Mouse (Mus musculus) midbrain, embryonic 12.5 days (tissue): ENCODE measurements around the gene Npepps. TPM values are rescaled to one million over a fixed set of nuclear protein-coding genes. Genes with fewer than 3 reads are reported as not detected.
A peak's percentile ranks its signal among the peaks of the same experiment; 100 is the strongest.
"Not testable (repeated sequence)": the region's sequence is repeated elsewhere in the genome, so short reads cannot be mapped to it uniquely, and the experiment has no call there.

Experiments
- ATAC-seq: fragments of 200-750 bp; cut with Nextera tagmentation; 2 replicates; pipeline ENCODE4 v1.8.0; 2017; ENCODE audit warnings: low read depth, moderate TSS enrichment, moderate library complexity; ENCODE audit not compliant: low FRiP score
- H3K27ac ChIP-seq: fragments of 300-500 bp; sonication (generic); replicated peaks from 2 replicates; pipeline ENCODE4 v1.5.1; 2016; ENCODE audit warnings: mild to moderate bottlenecking
- H3K27me3 ChIP-seq: fragments of 300-500 bp; sonication (generic); 2 replicates; pipeline ENCODE4 v1.6.1; 2016; ENCODE audit warnings: mild to moderate bottlenecking
- H3K36me3 ChIP-seq: fragments of 300-500 bp; sonication (generic); 2 replicates; pipeline ENCODE4 v1.6.1; 2016
- H3K4me1 ChIP-seq: fragments of 300-500 bp; sonication (generic); 2 replicates; pipeline ENCODE4 v1.6.1; 2016
- H3K4me2 ChIP-seq: fragments of 300-500 bp; sonication (generic); replicated peaks from 2 replicates; pipeline ENCODE4 v1.6.1; 2016; ENCODE audit warnings: mild to moderate bottlenecking, moderate library complexity
- H3K4me3 ChIP-seq: fragments of 300-500 bp; sonication (generic); 2 replicates; pipeline ENCODE4 v1.5.1; 2016; ENCODE audit warnings: mild to moderate bottlenecking
- H3K9ac ChIP-seq: fragments of 300-500 bp; sonication (generic); replicated peaks from 2 replicates; pipeline ENCODE4 v1.6.1; 2016; ENCODE audit warnings: mild to moderate bottlenecking, moderate library complexity
- H3K9me3 ChIP-seq: fragments of 300-500 bp; sonication (generic); 2 replicates; pipeline ENCODE4 v1.6.1; 2016; ENCODE audit warnings: mild to moderate bottlenecking
- WGBS: fragments of 180-500 bp; shearing (Covaris S2); methylation state at CpG from one replicate; pipeline ENCODE4 v1.1.7; 2016; 5-methylcytosine and 5-hydroxymethylcytosine counted together
- polyA plus RNA-seq: library from polyadenylated mRNA; unstranded; fragments of >200 nt; fragmentation: Nextera tagmentation; extraction: Ambion mirVana; gene quantifications from 2 replicates; pipeline ENCODE4 v1.2.1, GENCODE M21; 2016

Npepps gene
- polyA plus RNA-seq, 1 experiment from 2014 or later = 134 TPM

DNA sequence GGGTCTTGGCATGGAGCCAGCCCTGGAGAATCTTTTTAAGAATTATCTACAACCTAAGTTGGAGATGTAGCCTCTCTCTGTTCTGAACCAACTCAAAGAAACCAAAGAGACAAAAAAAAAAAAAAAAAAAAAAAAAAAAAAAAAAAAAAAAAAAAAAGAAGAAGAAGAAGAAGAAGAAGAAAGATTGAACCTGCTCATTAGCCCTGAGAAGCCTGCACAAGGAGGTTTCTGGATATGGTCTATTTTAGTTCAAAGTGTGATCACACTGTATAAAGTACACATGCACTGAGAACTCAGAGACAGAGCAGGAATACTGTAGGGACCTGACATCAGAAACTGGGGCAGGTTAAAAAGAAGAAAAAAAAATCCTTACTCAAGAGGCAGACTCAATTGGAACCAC is 7.2 kb upstream of the Npepps start:
- peaks cover 10% of the 10 kb centered on the region for H3K4me1 ChIP-seq
- no peak overlapping the region for H3K4me3 ChIP-seq
- H3K4me2 ChIP-seq = no peak overlapping the region
- no peaks in the 10 kb centered on the region for H3K9me3 ChIP-seq
- no peak overlapping the region for H3K9ac ChIP-seq
- H3K27ac ChIP-seq = no peak overlapping the region
- H3K27me3 ChIP-seq = no peaks in the 10 kb centered on the region
- no peaks in the 10 kb centered on the region for H3K36me3 ChIP-seq
- ATAC-seq = no peak

DNA sequence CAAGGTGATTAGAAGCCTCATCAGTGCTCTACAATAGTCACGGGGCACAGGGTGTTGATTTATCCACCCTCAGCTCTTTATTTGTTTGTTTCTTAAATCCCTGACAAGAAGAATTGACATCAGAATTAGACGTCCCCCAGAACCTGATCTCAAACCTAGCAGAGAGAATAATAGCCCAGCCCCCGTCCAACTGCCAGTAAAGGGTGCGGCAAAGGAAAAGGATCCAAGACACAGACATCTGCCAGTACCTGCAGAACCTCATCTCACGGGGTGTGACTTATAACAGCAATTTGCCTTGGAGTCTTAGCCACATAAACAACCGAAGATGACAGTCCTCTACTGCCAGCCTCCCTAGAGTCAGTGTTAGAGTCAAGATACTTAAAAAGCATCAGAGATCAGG is 6.5 kb upstream of the Npepps start:
- Histone ChIP-seq H3K9me3 (no peaks in the 10 kb centered on the region), H3K4me1 (peaks cover 10% of the 10 kb centered on the region), H3K36me3 (no peaks in the 10 kb centered on the region), H3K9ac (no peak overlapping the region), H3K27me3 (no peaks in the 10 kb centered on the region), H3K27ac (no peak overlapping the region), H3K4me3 (no peak overlapping the region), H3K4me2 (no peak overlapping the region)
- no peak for ATAC-seq
- 39% methylated on average over 6 of the region's 6 CpGs for WGBS

DNA sequence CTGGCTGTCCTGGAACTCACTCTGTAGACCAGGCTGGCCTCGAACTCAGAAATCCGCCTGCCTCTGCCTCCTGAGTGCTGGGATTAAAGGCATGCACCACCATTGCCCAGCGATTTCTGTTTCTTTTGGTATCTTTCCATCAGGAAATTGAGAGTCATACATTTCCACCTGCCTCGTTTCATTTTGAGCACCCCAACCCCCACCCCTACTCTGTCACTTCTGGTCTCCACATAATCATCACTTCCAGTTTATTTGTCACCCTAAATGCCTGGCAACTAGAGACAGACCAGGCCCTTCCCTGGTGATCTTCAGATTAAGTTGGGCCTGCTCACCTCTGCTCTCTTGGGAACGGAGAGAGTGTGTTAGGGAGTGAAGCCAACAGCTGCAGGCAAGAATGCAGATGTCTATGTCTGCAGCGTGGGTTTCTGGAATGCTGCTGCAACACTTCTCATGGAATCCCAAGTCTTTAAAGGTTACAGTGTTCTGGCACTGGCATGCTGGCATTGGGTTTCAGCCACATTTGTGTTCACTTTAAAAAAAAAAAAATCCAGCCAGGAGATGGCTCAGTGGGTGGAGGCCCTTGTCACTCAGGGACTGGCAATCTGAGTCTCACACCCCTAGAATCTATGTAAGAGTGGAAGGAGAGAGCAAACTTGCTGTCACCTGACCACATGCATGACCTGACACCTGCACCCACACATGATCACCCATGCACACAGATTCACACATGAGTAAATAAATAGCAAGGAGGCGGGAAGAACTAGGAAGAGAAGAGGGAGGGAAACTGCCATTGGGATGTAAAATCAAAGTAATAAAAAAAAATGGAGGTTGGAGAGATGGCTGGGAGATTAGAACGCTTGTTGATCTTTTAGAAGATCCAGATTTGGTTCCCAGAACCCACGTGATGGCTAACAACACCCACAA is 5.7 kb upstream of the Npepps start:
- H3K27ac ChIP-seq = no peak overlapping the region
- ATAC-seq = no peak
- H3K27me3 ChIP-seq = no peaks in the 10 kb centered on the region
- H3K4me2 ChIP-seq = no peak overlapping the region
- no peaks in the 10 kb centered on the region for H3K9me3 ChIP-seq
- no peaks in the 10 kb centered on the region for H3K36me3 ChIP-seq
- 76% methylated on average over 9 of the region's 9 CpGs for WGBS
- H3K9ac ChIP-seq = no peak overlapping the region
- peaks cover 10% of the 10 kb centered on the region for H3K4me1 ChIP-seq
- no peak overlapping the region for H3K4me3 ChIP-seq

DNA sequence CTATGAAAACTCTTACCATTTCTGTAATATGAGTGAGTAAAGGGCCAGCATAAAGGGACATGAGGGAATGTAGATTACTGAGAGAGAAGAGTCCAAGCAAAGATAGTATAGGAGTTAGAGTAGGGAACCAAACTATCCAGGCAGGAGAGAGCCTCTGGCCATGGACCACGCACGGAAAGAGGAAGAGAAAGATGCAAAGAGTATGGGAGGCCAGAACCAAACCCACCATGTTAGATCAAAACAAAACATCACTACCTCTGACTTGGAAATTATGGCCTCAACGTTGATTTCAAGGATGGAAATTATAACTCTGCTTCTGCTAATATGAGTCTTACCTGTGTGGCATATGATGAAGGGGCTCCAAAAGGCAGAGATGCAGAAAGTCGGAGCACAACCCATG is 4.4 kb upstream of the Npepps start:
- peaks cover 7% of the 10 kb centered on the region for H3K4me1 ChIP-seq
- no peaks in the 10 kb centered on the region for H3K36me3 ChIP-seq
- WGBS = 75% methylated on average over 4 of the region's 4 CpGs
- H3K9me3 ChIP-seq = no peaks in the 10 kb centered on the region
- H3K4me2 ChIP-seq = no peak overlapping the region
- ATAC-seq = no peak
- H3K9ac ChIP-seq = no peak overlapping the region
- no peak overlapping the region for H3K27ac ChIP-seq
- H3K4me3 ChIP-seq = no peak overlapping the region
- no peaks in the 10 kb centered on the region for H3K27me3 ChIP-seq

DNA sequence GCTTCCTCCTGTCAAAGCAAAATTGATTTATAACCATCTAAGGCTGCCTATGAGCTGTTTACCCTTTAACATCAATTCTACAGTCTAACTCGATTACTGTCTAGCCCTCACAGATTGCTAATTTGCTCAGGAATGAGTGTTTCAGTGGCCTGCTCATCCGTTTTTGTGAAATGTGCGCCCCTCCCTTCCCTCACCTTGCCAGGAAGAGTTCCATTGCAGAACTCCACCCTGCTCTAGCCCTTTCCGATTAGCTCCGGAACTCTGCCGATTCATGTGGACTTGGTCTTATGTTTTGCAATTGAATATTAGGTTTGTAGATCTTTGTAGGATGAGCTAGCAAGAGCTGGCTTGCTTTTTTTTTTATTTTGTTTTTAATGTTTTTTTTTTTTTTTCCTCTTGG is 1.7 kb upstream of the Npepps start:
- WGBS = 93% methylated on average over 6 of the region's 6 CpGs

DNA sequence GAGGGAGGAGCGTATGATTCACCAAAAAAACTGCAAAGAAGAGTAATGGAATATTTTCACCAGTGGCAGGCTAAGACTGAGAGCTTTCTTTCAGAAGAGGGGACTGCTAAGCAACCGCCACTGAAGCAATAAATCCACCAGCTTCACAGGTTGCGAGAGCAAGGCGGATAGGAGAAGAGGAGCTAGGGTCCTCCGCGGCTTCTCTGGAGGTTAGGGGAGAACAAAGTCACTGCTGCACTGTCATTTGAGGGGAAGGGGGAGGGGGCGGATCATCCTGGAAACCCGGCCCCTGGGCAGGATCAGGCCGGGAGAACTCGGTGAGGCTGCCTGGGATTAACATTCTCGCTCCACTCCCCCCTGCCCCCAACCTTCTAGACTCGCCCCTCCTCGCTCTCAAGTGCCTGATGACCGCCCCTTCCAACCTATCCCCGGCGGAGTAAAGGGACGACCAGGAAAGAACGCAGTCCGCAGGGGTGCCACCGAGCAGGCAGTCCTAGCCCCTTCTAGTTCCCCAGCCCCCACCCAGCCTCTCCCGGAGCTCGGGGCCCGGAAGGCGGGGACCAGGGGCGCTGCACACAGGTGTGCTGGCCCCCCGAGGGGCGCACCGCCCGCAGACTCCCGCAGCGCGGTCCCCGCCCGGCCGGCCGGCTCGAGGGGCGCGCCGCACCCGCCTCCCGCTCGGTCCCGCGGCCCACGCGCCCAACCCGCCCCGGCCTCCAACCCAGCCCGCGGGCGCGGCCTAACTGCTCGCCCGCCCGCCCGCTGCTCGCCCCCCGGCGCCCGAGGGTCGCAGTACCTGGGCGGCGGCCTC is 828 bp downstream of the Npepps start:
- ATAC-seq = peak; percentile 89
- H3K36me3 ChIP-seq = no peaks in the 10 kb centered on the region
- H3K27me3 ChIP-seq = no peaks in the 10 kb centered on the region
- 0 out of 2 replicates have a peak, but pooled peaks cover under 1% of the 10 kb centered on the region for H3K9me3 ChIP-seq
- peak overlapping the region; percentile 97 for H3K9ac ChIP-seq
- H3K4me1 ChIP-seq = peaks cover 20% of the 10 kb centered on the region
- peak overlapping the region; percentile 66 for H3K4me2 ChIP-seq
- 1% methylated on average over 44 of the region's 64 CpGs for WGBS
- peak overlapping the region; percentile 99 for H3K27ac ChIP-seq
- peak overlapping the region; percentile 96 for H3K4me3 ChIP-seq

More for the DNA sequence above, 1.7 kb upstream of the Npepps start:
- H3K27me3 ChIP-seq = no peaks in the 10 kb centered on the region
- H3K27ac ChIP-seq = no peak overlapping the region
- H3K9me3 ChIP-seq = no peaks in the 10 kb centered on the region
- no peak overlapping the region for H3K9ac ChIP-seq
- no peak overlapping the region for H3K4me3 ChIP-seq
- H3K4me1 ChIP-seq = peaks cover 14% of the 10 kb centered on the region
- no peak for ATAC-seq
- H3K36me3 ChIP-seq = no peaks in the 10 kb centered on the region
- H3K4me2 ChIP-seq = no peak overlapping the region

DNA sequence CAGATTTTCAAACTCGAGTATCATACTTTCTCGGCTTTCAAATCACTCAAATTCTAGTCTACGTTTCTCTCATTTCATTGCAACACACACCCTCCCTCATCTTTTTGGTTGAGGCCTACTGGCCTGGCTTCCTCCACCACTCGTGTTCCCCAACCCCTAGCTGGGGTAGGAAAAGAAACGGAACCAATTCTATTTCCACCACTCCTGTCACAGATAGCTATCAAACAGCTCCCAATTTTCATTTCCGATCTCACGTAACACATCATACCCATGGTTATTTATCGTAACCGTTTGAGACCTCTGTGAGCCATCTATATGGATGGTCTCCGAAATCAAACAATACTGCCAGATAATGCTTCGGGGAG is 1.4 kb downstream of the Npepps start:
- ATAC-seq = no peak
- no peaks in the 10 kb centered on the region for H3K36me3 ChIP-seq

DNA sequence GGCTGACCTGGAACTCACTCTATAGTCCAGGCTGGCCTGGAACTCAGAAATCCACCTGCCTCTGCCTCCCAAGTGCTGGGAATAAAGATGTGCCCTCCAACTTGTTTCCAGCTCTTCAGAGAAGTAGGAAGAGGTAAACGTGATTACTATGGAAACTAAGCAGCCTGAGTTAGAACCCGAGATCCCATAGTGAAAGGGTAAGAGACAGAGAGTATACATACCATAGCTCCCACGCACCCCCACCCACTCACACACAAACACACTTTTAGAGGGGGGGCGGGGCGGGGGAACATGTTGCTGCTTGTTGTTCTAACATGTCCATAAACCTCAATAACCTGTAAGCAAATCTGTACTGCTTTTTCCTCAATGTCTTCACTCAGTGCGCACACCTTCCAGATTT is 2.0 kb downstream of the Npepps start:
- no peak for ATAC-seq
- Histone ChIP-seq H3K27ac (no peak overlapping the region; the same call in 1 of the 2 replicates), H3K4me1 (peaks cover 20% of the 10 kb centered on the region), H3K9ac (peak overlapping the region; percentile 97), H3K4me3 (peak overlapping the region; percentile 96), H3K36me3 (no peaks in the 10 kb centered on the region), H3K4me2 (peak overlapping the region; percentile 66), H3K9me3 (0 out of 2 replicates have a peak, but pooled peaks cover 4% of the 10 kb centered on the region), H3K27me3 (no peaks in the 10 kb centered on the region)
- WGBS = 80% methylated on average over 6 of the region's 6 CpGs

More for the DNA sequence above, 1.4 kb downstream of the Npepps start:
- Histone ChIP-seq H3K4me1 (peaks cover 20% of the 10 kb centered on the region), H3K4me3 (peak overlapping the region; percentile 96), H3K9me3 (0 out of 2 replicates have a peak, but pooled peaks cover 4% of the 10 kb centered on the region), H3K27me3 (no peaks in the 10 kb centered on the region), H3K27ac (peak overlapping the region; percentile 99), H3K9ac (peak overlapping the region; percentile 97), H3K4me2 (peak overlapping the region; percentile 66)
- WGBS = 23% methylated on average over 11 of the region's 11 CpGs

DNA sequence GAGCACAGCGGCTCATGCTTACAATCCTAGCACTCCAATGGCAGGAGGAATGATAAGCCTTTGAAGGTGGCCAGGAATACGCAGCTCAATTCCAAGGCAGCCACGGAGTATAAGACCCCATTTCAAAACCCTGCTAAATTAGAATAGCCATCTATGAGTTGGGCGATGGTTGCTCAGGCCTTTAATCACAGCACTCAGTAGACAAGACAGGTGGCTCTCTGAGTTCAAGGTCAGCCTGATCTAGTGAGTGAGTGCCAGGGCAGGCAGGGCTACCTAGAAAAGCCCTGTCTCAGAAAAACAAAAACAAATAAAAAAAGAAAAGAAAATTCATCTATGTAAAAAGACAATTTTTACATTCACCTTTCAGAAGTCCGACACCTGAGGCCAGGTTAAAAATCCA is 3.3 kb downstream of the Npepps start:
- Histone ChIP-seq H3K9me3 (0 out of 2 replicates have a peak, but pooled peaks cover 4% of the 10 kb centered on the region), H3K4me3 (no peak overlapping the region), H3K4me2 (no peak overlapping the region), H3K4me1 (peaks cover 20% of the 10 kb centered on the region), H3K36me3 (no peaks in the 10 kb centered on the region), H3K9ac (no peak overlapping the region), H3K27me3 (no peaks in the 10 kb centered on the region), H3K27ac (no peak overlapping the region)
- ATAC-seq = no peak
- 91% methylated on average over 5 of the region's 5 CpGs for WGBS

DNA sequence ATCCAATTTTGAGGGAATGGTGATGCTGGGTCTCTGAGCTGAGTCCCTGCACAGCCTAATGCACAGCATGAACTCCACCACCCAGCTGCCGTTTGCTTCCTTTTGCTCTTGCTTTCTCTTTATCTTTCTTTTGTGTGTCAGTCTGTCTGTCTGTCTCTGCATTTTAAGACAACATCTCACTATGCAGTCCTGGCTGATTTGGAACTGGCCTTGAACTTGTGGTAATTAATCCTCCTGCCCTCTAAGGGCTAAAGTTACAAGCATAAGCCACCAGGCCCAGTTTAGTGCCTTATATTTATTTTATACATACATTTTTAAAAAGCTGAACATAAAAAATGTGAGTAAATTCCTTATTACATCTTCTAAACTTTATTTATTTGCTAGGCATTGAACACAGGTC is 4.4 kb downstream of the Npepps start:
- H3K27ac ChIP-seq = no peak overlapping the region
- ATAC-seq = no peak
- H3K9ac ChIP-seq = no peak overlapping the region
- H3K4me1 ChIP-seq = peaks cover 20% of the 10 kb centered on the region
- no peak overlapping the region for H3K4me3 ChIP-seq
- no peaks in the 10 kb centered on the region for H3K27me3 ChIP-seq
- WGBS = 38% methylated on average over 1 of the region's 1 CpGs
- H3K4me2 ChIP-seq = no peak overlapping the region
- 0 out of 2 replicates have a peak, but pooled peaks cover 4% of the 10 kb centered on the region for H3K9me3 ChIP-seq
- H3K36me3 ChIP-seq = no peaks in the 10 kb centered on the region

DNA sequence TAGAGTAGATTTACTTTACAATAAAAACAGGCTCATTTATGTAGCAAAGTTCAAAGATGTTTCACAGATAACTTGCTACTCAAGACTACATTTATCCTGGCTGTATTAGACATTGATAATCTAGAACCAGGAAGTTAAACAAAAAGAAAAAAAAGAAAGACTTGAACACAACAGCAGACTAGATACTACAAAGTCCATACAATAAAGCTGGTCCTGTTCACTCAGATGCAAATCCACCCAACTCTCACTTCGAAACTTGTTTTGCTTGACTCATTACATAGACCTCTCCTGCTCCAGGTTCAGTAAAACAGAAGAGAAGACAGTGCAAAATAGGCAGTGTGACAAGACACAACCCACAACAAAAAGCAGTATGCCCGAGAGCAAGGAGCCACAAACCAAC is 5.1 kb downstream of the Npepps start:
- H3K27ac ChIP-seq = no peak overlapping the region
- 93% methylated on average over 2 of the region's 2 CpGs for WGBS
- H3K4me3 ChIP-seq = no peak overlapping the region
- no peak overlapping the region for H3K4me2 ChIP-seq
- H3K9me3 ChIP-seq = 0 out of 2 replicates have a peak, but pooled peaks cover 4% of the 10 kb centered on the region
- no peak for ATAC-seq
- no peaks in the 10 kb centered on the region for H3K36me3 ChIP-seq
- H3K27me3 ChIP-seq = no peaks in the 10 kb centered on the region
- peaks cover 20% of the 10 kb centered on the region for H3K4me1 ChIP-seq
- H3K9ac ChIP-seq = no peak overlapping the region

DNA sequence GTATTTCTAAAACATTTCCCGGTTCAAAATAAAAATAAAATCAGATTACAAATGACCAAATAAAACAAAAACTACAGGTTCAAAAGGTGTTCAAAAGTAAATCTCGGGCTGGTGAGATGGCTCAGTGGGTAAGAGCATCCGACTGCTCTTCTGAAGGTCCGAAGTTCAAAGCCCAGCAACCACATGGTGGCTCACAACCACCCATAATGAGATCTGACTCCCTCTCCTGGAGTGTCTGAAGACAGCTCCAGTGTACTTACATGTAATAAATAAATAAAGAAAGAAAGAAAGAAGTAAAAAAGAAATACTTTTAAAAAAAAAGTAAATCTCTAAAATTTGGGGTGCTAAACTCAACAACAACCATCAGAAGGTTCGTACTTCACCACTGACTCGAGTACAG is 5.5 kb downstream of the Npepps start:
- ATAC-seq = not testable (repeated sequence)
- 97% methylated on average over 6 of the region's 6 CpGs for WGBS

More for the DNA sequence above, 5.5 kb downstream of the Npepps start:
- not testable (repeated sequence) for H3K36me3 ChIP-seq, H3K27me3 ChIP-seq, H3K27ac ChIP-seq, H3K4me2 ChIP-seq, H3K9me3 ChIP-seq, H3K9ac ChIP-seq, H3K4me3 ChIP-seq
- peaks cover 20% of the 10 kb centered on the region for H3K4me1 ChIP-seq
